Mouse (Mus musculus): ENCODE results near the gene Esrrg. TPM values are rescaled to one million over a fixed set of nuclear protein-coding genes. Genes with fewer than 3 reads are reported as not detected.

The Esrrg gene
- polyA plus RNA-seq (2015; fragmentation: Nextera tagmentation; extraction: Ambion mirVana) = 0.33 and 0.39 TPM in 2 replicates

DNA sequence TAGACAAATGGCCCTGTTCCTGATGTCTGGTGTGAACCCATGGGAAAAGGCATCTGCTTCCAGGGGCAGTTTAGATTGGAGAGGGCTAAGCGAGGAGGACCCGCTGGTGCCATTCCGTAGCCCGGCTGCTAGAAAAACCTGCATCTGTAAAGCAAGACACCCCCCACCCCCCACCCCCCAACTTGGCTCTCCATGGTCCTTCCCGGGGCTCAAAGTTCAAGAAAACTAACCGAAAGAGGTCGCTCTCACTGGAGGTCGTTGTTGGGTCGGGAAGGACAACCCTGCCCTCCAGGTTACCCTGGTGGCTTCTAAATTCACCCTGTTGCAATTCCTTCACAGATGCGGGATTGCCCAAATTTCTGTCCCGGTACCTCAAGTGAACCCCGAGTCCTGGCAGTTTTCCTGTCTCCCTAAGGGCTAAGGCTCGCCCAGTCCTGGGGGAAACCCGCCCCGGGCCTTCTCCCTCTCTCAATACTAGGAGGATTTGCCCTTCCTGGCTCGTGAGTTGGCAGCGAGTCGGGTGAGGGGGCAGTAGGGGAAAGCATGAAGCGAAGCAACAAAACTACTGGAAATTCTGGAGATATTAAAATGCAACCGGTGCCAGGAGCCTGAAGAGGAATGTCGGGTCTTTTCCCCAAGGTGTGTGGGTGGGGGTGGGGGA, at the start of gene Esrrg:
TSS of gene Esrrg (plus strand) at position 531 of the 661 bp plus-strand sequence.
- DNase-seq (ENCODE audit: low spot score) = no peak

GRCm38 (mm10) chr1:187583982-187584381, 24.6 kb upstream of the Esrrg start:
- DNase-seq (ENCODE audit: low spot score) = no peak

DNA sequence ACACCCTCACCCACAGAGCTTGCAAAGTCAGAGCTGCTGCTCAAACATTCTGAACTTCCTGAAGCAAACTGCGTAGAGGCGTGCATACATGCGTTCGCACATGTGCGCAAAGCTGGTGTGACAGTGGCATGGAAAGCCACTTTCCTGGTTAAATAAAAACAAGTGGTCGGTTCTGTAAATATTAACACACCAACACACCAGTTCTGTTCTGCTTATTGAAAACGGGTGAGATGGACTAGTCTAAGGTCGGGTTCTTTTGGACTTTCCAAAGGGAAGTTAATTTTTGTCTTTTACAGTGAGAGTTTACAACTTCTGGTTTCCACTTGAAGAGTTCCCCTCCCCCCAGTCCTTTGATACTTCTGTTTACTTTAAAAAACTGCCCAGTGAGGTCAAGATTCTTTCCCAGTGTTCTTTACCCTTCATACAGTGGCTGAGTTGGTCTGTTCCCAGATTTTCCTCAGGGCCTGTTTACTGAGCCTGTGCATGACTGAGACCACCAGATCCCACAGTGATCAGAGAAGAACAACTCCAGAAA, 22.0 kb upstream of the Esrrg start:
- no peak for DNase-seq (ENCODE audit: low spot score)

DNA sequence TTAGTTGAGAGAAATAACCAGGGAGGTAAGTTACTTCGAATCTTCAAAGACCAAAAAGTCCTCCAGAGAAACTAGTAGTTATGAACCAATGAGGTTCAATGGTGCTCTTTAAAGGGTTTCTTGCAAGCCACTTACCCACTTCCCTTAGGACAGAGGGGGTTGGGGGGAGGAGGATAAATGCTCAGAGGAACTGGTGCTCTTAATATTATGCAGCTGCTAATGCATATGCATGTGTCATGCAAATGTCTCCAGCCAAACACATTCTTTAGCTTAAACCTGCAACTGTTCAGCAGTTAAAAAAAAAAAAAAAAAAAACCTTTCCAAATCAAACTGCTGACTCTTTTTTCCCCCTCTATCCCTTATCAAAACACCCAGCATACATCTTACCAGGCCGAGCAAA, 5.6 kb upstream of the Esrrg start:
- DNase-seq (ENCODE audit: low spot score) = no peak

- DNase-seq (ENCODE audit: low spot score) = no peak
Measured at GRCm38 (mm10) chr1:187604063-187604484, 4.5 kb upstream of the Esrrg start.

DNA sequence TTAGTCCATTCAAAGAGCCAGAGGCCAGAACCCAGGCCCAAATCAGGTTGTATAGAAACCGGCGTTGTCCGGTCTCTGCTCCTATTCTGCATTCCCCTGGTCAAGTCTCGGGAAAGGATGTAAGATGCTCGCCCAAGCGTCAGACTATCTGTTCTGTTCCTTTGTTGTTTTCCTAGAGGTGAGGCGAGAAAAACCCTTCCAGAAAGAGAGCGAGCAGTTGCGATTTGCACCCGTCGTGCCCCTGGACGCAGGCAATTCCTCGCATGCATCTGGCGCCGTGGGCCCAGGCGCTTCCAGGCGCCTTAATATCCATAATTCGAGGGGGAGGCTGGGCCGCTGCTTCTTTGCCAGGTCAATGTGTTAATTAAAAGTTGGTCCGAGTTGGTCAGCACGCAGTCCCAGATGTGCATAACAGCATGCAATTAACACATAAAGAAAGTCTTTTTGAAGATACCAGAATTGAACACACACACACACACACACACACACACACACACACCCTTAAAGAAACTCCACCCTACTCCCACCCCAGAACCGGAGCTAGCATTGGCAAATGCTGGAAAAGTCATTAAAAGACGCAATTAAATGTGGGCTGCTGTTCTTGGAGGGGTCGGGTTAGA, 3.8 kb upstream of the Esrrg start:
- no peak for DNase-seq (ENCODE audit: low spot score)

GRCm38 (mm10) chr1:187605391-187606270, 3.0 kb upstream of the Esrrg start:
- DNase-seq (ENCODE audit: low spot score) = no peak

DNA sequence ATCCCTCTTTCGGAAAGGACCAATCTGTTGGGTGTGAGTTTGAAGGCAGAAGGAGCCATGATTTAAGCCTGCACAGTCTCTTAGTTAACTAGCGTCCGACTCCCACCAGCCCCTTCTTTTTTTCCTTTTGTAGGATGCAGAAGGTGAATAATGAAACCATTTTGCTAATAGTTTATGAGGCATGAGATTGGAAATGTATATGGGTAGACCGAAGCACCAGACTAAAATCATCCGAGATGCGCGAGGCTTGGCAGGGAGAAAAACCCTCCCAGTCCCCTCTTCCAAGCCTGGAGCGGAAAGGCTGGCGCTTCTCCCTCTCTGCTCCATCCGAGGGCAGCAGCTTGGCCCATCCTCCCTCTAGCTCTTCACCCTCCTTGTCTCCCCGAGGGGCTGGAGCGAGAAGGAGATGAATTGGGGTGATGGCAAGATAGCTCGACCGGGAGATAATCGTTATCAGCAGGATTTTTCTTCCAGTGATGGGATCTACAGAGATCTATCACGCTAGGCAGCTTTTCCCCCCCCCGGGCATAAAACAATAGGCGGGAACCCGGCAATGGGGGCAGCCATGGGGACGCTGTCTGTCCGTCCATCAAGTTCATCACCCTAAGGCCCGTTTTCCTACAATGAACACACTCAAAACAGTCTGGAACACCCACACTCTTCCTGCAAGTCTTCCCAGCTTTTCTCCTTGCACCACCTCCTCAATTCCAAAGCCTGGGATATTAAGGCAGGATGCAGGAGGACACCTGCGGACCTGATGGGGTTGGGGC, 2.1 kb upstream of the Esrrg start:
- DNase-seq (ENCODE audit: low spot score) = no peak

GRCm38 (mm10) chr1:187607065-187608047, 1.2 kb upstream of the Esrrg start:
- DNase-seq (ENCODE audit: low spot score) = no peak

GRCm38 (mm10) chr1:187609021-187609852, 646 bp downstream of the Esrrg start:
- DNase-seq (ENCODE audit: low spot score) = no peak

- no peak for DNase-seq (ENCODE audit: low spot score)
Measured at GRCm38 (mm10) chr1:187609853-187610230, 1.3 kb downstream of the Esrrg start.

DNA sequence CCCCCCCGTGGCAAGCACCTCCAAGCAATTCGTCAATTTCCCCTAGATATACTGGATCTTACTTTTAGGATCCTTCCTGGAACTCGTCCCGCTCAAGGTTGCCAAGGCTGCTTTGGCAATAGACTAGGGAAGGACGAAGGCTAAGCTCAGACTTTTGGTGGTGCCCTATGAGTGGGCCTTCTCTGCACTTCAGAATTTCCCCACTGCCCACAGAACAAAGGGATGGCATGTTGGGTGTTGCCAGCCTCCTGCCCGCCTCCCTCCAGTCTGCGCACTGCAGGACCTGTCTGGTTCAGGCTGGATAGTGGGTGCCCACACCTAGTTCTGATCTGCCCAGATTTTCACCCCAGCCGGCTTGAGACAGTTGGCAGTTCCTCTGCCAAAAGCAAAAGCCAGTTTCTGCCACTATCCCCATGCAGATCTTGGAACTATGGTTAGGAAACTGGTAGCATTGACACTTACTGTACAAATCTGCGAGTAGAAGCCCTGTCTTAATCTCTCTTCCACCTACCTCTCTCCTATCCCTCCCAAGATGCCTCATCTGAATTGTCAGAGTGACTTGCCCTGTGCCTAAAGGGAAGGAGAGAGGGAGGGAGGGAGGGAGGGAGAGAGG, 1.9 kb downstream of the Esrrg start:
- no peak for DNase-seq (ENCODE audit: low spot score)

GRCm38 (mm10) chr1:187611925-187612324, 3.3 kb downstream of the Esrrg start:
- no peak for DNase-seq (ENCODE audit: low spot score)

GRCm38 (mm10) chr1:187613277-187613676, 4.7 kb downstream of the Esrrg start:
- DNase-seq (ENCODE audit: low spot score) = no peak

GRCm38 (mm10) chr1:187623981-187624380, 15.4 kb downstream of the Esrrg start:
- no peak for DNase-seq (ENCODE audit: low spot score)

GRCm38 (mm10) chr1:187630361-187630760, 21.8 kb downstream of the Esrrg start:
- DNase-seq (ENCODE audit: low spot score) = no peak

DNA sequence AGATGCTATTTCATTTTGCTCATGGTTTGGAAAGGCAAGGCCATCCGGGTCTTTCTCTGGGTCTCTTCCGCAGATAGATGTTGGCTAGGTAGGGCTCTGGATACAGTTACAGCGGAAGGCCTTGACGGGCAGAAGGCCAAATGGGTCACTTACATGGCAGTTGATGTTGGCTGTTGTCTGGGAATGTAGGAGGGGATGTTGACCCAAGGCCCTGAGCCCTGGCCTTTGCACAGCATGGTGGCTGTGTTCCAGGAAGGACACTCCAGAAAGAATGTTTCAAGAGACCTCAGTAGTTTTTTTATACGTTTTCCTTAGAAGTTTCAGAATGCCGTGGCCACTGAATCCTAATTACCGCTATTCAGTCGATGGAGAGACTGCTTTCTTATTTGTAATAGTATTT, 22.9 kb downstream of the Esrrg start:
- no peak for DNase-seq (ENCODE audit: low spot score)

DNA sequence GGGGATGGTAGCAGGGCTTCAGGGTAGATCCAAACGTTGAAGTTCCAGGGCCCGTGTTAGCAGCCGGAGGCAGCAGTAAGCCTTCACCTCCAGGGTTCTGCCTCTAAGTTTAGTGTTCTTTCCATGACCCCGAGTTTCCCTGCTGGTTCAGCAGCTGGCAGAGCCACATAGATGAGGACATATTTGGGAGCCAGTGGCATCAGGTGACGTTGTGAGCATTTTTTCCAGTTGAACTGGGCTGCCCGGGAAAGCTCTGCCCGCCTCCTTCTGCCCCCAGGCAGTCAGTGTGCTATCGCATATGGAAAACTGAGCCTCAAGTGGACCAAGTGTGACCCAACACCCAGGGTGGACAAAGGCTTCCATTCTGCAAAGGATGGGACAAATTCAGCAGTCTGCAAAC, 36.7 kb downstream of the Esrrg start:
- DNase-seq (ENCODE audit: low spot score) = no peak

DNA sequence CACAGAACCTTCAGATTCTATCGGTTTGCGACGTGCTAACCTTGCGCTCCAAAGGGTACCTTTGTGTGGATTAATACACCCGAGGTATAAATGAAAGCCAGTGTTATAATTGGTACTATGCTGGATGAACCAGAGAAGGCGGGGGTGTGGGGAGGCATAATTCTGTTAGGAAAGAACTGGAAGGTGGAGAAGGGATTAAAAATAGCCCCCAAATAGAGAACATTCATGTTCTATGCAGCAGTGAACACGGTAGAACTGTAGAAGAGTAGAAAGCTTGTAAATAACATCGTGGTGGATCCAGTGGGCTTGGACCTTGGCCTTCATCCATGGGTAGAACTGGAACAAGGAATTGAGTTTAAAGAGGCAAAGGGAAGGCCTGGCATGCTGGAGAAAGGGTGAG, 40.0 kb downstream of the Esrrg start:
- no peak for DNase-seq (ENCODE audit: low spot score)
